Mouse (Mus musculus) common myeloid progenitor, adult 5-6 weeks (primary cell): Measurements from ENCODE around the gene Moap1. TPM values are rescaled to one million over a fixed set of nuclear protein-coding genes. Genes with fewer than 3 reads are reported as not detected.

ENCODE experiments used
- ATAC-seq: replicated peaks from 2 replicates; pipeline ENCODE4 v1.8.0; 2016; ENCODE audit warnings: low read depth, mild to moderate bottlenecking, moderate TSS enrichment, inconsistent platforms; ENCODE audit not compliant: poor library complexity, severe bottlenecking
- total RNA-seq: library from RNA; stranded (forward); fragments of 200-1000, 187-1606 nt; gene quantifications from 2 replicates; pipeline ENCODE4 v1.2.3, GENCODE M21; 2017

The Moap1 gene
- total RNA-seq, 1 experiment from 2014 or later = 11.6 TPM

DNA sequence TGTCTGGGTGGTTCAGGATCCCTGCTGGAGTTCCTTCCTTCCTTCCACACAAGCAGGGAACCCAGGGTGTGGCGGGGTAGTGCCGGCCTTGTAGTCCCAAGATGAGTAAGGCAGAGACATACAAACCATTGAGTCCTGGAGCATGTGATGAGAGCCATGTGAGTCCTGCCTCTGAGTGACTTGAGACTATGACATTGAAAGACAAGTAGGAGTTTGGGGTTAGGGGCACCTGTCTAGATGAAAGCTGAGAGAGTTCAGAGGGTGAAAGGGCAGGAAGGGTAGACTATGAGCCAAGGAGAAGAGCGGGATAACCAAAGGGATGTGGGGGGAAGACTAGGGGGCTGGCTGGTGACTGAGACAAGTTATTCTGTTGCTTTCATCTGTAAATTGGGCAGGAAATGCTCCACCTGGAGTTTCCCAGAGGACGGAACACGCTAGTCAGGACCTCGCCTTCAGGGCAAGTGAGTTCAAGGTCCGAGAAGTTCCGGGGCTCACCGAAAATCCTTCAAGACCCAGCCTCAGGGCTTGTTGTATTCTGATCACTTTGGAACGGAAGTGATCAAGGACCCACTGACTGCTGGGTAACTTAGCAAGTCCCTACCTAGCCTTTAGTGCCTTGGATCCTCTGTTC is 36.5 kb downstream of the Moap1 start:
- no peak for ATAC-seq

DNA sequence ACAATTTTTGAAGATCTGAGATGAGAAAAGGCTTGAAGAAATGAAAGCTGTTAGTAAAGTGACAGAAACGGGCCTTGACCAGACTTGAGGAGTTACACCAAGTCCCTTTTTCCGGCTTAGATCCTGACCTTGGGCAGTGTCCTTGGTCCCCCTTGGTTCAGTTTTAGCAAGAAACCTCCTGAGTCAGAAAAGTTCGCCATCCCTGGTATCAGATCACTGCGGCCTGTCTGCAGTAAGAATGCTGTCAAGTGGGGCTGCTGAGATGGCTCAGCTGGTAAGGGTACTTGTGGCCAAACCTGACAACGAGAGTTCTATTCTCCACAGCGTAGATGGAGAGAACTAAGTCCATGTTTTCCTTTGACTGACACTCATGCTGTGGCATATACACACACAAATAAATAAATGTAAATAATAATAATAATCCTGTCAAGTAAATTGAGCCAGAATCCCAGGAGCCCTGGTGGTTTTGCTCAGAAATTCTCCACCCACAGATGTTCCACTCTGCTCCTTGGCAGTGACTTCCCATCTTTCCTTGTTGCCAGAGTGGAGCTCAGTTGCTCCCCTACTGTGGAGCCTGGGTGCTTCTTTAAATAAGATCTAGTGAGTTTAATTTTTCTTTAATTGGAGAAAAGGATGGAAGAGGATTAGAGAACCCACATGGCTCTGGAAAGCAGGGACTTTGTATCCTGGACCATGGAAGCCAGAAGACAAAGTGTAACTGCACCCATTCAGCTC is 37.4 kb downstream of the Moap1 start:
- no peak for ATAC-seq

DNA sequence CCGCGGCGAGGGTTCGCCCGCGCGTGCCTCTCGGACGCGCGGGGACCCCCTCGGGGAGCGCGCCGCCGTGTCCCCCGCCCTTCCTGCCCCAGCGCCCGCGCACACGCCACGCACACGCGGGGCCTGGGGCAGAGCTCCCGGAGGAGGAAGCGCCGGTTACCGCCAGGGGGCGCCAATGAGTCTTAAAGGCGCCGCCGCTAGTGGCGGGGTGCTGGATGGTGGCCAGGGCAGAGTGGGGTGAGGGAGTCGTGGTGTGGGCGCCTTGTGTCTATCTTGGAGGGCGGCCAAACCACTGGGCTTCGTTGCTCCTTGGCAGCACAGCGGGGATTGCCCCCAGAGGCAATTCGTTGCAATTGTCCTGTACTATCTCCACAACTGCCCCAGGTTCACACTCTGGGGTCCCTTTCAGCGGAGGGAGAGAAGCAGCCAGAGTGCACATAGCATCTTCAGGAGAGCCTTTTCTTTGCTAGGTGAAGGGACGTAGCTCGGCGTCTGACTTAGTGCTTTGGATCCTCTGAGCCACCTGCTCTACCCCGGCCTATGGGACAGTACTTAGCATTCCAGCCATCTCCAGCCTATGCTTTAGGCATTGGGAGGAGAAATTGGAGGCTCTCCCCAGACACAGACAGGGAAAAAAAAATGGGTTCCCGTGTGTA is 38.1 kb downstream of the Moap1 start:
- peak; percentile 73 for ATAC-seq

DNA sequence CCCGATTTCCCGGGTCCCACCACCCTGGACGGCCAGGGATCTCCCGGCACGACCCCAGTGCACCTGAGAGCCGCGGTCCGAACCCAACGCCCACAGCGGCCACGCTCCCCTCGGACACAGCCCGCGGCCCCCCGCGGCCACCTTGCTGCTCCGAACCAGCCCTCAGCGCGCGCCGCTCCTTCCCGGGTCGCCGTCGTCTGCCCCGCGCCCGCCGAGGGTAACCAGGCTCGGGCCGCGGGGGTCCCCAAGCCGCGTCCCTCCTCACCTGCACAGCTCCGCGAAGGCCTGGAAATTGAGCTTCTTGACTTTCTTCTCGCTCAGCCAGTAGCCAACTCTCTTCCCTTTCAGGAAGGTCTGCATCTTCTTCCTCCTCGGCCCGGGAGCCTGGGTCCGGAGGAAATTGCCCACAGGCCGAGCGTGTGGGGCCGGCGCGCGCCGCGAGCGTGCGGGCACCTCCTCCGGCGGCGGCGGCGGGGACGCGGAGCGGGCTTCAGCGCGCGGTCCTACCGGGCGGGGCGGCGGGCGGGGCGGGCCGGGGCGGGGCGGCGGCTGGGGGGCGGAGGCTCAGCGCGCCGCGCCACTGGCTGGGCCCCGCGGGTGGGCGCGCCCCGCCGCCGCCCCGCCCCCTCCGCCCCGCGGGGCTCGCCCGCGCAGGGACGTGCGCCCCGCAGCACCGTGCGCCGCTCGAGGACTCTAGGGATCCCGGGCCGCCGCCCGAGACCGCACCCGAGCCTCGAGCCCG is 38.8 kb downstream of the Moap1 start, which contains the start of gene Itpk1:
Gene Itpk1 (minus strand): TSS at position 474 of the 742 bp plus-strand sequence.
- peak; percentile 12; the same call in 1 of the 2 replicates for ATAC-seq

DNA sequence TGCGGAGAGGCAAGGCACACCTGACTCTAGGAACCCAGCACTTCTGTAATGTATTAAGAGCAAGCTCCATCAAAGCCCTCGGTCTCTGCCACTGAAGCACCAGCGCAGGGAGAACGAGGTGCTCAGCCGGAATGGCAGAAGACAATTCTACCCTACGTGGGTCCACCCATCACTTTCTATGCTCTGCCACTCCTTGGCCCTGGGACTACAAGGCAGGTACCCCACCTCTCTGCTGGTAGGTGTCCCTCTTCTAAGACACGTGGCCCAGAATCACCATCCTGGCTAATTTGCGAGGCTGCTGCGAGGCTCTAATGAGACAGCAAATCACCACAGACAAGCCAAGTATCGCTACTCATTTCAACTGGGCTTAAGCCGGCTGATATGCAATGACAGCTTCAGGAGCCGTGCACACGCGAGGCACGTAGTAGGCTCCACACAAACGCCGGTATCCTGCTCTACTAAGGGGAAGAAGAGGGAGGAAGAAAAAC is 39.5 kb downstream of the Moap1 start:
- no peak for ATAC-seq

DNA sequence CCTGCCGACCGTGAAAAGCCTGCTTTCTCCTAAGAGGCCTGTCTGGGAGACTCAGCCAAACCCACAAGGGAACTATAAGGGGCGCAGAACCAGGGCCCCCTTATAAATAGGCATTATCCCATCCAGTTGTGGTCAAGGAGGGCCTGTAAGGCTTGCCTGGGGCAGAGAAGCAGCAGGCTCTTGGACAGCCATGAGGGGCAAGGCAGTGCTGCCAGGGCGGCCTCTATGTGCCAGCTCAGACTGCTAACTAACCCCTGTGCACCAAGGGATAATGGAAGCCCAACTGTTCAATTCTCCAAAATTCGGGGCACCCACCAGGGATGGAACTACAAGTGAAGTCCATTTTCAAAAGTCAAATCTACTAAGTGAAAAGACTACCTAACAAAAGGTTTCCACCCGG is 40.0 kb downstream of the Moap1 start:
- ATAC-seq = no peak

DNA sequence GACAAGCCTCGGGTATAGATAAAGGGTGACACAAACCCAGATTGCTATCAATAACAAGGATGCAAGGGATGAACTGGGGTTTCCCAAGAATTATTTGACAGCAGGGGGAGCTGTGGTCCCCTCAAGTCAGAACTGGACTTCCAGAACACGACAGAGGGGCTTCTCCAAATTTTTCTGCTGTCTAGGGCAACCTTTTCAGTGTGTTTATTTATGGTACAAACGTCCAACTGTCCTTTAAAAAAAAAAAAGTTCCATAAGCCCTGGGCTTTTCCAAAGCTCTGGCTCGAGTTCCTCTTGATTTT is 40.4 kb downstream of the Moap1 start:
- no peak for ATAC-seq

DNA sequence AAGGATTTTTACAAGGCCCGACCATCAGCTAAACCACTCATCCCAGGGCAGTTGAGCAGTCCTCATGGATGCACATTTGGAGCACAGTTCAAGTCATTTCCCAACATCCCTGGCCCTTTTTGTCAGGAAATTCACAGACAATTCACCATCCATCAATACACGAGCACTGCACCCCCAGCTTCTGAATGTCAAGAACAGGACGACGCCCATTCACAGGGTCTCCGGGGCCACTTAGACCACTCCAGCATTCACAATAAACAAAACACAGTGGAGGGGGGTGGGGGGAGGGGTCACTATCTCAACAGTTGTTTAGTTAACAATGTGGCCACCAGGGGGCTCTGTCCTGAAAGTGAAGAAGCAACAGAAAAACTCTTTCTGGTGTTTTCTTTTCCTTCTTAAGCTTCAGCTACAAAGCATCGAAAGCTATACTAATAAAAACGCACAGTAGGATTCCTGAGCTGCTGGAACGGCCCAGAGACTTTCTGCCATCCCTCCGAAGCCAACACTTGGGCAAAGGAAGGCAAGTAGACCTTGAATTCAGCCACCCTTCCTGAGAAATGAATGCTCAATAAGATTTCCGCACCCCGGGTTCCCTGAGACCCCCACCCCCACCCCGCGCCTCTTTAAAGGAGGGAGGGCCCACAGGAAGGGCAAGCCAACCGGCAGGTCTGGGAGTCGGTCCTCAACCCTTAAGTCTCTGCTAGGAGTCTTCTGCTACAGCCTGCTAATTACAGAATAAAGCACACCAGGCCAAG is 40.9 kb downstream of the Moap1 start:
- peak; percentile 19; the same call in 1 of the 2 replicates for ATAC-seq

DNA sequence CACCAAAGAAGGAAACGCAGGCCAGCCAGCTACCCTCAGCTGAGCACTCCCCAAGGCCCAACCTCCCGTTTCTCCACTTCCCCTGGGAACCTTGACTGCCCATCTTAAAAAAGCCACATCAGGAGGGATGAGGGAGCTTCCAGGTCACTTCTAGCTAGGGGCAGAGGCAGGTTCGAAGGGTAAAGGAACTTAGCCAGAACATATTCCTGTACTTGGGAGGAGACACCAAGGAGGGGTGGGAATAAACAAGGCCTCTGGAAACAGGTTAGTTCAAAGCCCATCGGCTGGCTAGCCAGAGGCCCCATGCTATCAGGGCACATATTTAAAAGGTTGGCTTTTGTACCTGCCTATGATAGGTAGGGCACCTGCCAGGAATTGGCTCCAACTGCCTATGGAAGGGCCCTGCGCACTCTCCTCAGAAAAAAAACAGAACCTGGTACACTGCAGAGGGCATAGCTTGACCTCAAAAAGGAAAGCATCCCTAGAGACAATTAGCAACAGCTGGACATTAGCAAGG is 41.7 kb downstream of the Moap1 start:
- ATAC-seq = no peak

DNA sequence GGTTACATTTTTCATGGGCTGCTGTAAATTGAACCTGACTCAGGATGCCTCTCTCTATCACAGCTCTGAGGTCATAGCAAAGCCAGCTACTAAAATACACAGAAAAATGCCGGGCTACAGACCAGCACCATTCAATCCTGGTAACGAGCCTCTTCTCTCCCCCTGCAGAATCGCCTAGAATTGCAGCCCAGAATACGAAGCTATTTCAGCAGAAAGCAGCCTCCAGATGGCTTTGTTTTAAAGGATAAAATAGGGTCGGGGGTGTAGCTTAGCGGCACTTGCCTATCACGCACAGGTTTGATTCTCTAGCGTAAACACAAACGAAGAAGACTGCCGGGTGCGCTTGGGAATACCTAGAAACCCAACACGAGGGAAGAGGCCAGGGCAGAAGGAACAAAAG is 43.0 kb downstream of the Moap1 start:
- ATAC-seq = no peak

DNA sequence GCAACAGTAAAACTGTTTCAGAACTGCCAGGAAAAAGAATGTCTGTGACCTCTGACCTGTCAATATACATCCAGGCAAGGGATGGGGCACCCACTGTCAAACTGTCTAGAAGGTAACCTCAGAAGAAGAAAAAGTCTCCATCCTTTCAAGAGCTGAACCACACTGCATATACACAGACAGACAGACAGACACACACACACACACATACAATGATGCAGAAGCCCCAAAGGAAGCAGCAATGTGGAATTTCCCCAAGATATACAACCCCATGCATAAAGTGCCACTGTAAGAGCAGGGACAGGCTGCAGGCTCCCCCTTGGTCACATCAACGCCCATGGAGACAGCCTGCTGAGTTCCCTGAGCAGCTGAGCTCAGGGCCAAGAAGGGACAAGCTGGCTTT is 44.3 kb downstream of the Moap1 start:
- no peak for ATAC-seq

DNA sequence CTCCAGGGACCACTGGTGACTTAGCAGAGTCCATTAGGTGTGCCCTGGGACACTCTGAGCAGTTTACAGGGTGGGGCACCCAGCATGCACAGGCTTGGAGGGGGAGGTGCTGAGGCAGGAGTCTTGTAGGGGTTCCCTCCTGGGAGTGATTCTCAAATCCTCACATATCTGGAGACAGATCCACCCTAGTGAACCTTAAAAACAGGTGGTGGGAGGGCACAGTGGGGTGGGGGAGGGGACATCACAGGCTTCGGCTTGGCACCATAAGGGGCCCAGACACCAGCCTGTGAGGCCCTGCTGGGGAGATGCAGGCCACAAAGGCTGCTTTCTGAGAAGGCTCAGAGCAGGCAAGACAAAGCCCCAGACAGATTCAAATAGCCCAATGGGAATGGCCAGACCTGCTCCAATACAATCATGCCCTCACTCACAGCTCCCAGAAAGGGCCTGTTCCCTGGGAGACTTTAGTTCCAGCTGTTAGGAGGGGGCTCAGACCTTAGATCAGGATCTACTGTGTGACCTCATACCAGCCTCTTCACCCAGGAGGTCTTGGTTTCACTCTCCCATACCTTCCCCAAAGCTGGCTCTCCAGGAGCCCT is 45.3 kb downstream of the Moap1 start:
- ATAC-seq = no peak

DNA sequence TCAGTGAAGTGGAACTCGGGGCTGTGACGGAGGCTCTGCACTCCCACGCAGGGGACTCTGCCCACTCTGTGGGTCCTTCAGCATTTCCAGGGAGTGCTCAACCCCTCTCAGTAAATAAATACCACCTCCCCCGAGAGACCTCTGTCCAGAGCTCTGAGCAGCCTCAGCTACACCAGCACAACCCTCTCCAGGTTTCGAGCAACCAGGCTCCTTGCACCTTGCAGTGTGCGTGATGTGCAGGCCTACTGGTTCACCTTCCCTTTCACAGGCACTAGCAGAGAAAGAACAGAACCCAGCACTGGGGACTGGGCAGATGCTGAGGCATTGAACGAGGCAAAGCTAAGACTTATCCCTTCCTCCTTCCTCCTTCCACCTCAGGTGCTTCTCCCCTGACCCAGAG is 46.1 kb downstream of the Moap1 start:
- ATAC-seq = no peak

DNA sequence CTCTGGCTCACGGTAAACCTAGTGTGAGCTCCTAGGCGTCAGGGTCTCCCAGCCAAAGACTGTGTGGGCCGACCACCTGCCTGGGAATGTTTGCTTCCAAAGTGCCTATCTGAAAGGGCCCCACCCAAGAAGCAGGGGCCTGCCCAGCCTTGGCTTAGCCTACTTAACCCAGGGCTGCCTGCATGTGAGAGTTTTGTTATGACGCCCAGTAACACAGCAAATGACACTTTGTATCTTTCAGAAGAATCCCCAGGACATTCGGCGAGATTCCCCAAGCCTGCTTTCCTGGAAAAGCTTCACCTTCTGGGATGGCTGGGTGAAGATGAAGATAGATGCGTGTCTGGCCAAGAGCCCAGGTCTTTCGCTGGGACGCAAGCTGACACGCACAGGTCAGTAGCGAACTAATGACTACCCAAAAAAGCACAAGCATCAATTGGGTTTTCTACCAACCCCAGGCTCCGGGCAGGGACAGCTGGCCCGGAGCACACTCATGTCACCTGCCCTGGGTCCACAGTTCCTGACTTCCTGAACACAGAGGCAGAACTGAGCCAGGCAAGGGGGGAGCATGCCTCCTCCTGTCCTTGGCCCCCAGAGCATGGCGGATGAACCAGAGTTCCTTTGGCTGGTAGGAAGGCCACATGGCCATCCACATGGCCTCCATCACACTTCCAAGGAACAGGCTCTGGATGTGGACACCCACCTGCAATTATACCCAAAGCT is 46.7 kb downstream of the Moap1 start:
- no peak for ATAC-seq

DNA sequence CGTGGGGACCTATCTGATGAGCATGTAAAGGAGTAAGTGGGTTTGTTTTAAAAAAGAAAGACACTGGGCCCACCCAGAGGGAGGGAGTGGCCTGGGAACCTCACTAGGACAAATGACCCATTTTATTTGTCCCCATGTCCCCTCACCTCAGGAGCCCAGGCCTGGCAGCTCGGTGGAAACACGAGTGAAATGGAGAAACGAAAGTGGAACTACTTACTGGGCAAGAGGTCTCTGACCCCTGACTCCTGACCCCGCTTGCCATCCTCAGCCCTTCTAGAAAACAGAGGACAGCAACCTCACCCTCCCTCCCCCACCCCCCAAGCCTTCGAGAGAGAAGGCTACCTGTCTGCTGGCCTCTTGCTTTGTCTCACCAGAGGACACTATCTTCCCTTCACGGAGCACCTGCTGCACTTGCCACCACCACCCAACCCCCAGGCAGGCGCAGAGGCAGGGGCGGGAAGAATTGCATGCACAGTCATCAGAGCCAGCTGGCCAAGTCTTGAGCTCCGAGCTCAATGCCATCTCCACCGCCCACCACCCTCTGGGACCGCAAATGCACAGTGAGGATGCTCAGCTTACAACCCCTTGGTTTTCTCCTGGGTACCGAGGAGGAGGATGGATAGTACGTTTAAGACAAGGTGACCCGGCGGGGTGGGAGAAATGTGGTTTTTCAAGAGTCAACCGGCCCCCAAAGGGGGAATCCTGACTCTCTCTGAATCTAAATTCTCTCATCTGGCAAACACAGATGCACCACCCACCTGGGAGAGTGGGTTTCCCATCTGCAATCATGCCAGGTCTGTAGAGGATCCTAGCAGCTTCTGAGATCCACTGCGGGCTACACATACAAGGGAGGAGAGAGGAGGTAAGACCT is 47.9 kb downstream of the Moap1 start:
- no peak for ATAC-seq
